Mouse (Mus musculus) right cerebral cortex, postnatal 25 days (tissue): ENCODE results near the gene Mtfr2.

Source experiments
- DNase-seq: peaks from one replicate; pipeline ENCODE4 v3.0.0; 2022

The Mtfr2 gene

GRCm38 (mm10) chr10:20347285-20348214 lies at the start of gene Mtfr2:
TSS of gene Mtfr2 (plus strand) at chr10:20347770.
- DNase-seq, result peak; percentile 93

DNA sequence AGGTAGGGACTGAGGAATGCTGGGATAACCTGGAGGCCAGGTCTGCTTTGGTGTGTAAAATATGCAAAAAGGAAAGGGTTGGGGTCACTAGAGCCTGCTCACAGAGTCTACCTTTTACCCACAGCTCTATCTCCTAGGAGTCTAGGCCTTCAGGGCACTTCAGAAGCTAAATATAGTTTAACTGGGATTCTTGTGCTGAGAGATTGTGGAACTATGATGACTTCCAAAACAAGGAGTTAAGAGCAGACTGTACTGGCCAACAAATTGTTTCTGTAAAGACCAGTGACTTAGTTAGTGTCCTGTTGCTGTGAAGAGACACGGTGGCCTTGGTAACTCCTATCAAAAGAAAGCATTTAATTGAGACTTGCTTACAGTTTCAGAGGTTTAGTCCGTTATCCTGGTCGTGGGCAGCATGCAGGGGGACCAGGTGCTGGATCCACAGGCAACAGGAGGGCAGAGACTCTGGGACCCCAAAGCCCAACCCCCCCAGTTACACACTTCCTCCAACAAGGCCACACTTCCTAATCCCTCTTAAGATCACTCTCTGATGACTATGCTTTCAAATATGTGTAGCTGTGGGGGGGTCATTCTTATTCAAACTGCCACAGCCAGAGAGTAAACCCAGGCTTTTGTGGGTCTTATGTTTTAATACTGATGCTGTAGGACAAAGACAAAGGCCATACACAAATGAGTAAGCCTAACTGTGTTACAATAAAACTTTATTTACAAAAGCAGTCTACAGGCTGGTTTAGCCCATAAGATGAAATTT lies 49.2 kb upstream of the Mtfr2 start:
- DNase-seq, result no peak

- DNase-seq, result no peak
Observed at GRCm38 (mm10) chr10:20299114-20299513, 48.5 kb upstream of the Mtfr2 start.

GRCm38 (mm10) chr10:20310969-20311769 lies 36.4 kb upstream of the Mtfr2 start:
- DNase-seq, result no peak

DNA sequence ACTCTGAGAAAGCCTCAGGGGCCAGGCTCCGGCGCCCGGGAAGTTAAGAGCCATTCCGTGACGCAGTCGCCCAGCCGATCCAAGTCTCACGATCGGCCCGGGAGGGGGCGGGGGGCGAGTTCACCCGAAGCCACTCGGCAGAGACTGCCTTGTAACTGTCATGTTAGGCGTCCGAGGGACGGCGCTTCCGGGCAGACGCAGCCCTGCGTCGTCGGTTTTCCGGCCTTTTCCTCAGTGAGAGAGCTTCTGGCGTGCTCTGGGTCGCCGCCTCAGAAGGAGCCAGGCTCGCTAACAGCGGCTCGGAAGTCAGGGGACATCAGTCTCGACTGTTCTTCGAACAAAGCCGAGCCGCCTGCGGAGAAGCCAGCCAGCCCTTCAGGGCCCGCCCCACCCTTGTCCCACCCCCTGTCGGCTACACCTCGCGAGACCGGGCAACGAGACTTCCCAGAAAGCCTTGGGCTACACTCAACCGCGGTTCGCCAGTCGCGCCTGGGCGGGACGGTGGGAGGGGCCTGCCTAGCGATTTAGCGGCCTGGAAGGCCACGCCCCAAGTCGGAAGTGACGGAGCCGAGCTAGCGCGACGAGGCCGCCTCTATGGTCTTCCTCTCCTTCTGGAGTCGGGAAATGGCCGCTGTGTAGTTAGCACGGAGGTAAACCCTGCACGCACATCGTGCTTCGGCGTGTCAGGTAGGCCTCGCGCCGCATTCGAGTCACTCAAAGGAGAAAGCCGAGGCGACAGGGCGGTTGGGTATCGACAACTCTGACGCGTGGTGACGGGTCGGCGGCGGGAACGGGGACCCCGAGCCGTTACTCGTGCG lies 35.4 kb upstream of the Mtfr2 start, which contains the start of gene Bclaf1:
TSS of gene Bclaf1 (plus strand) at position 552 of the 818 bp plus-strand sequence.
- peak; percentile 100 for DNase-seq

DNA sequence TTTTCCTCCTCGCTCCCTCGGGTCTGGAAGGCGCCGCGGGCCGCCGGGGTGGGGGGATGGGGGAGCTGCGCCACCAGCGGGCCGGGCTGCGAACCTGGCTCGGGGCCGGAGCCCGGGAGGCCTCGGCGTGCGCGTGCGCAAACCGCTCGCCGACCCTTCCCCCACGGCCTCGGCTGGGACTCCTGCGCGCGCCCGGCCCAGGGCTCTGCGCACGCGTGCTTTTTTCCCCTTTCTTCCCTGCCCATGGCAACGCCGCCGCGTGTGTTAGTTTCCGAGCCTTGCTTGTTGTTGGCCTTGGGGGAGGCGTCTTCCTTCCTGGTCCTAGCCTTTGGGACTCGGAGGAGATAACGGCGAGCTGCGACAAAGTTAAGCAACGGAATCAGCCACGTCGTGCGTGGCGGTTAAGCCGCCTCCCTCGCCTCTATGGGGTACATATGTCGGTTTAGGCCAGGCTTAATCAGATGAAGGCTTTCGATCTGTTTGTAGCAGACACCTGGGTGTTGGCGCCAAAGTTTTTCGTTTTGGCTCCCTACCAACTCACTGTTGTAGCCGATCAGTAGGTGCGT lies 34.8 kb upstream of the Mtfr2 start:
- peak; percentile 93 for DNase-seq

DNA sequence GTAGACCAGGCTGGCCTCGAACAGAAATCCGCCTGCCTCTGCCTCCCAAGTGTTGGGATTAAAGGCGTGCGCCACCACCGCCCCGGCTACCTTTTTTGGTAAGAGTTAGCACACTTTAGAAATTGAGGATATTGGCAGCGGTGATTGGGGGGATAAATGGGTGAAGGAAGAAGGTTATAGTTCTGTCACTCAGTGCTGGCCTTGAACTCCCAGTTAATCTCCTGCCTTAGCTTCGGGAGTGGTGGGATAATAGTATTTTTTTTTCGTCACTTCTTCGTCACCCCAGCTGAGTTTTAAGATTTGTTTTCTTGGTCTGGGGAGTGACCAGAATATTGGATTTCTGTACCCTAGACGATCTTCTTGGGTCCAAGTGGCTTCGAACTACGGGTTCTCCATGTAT lies 34.1 kb upstream of the Mtfr2 start:
- no peak for DNase-seq

DNA sequence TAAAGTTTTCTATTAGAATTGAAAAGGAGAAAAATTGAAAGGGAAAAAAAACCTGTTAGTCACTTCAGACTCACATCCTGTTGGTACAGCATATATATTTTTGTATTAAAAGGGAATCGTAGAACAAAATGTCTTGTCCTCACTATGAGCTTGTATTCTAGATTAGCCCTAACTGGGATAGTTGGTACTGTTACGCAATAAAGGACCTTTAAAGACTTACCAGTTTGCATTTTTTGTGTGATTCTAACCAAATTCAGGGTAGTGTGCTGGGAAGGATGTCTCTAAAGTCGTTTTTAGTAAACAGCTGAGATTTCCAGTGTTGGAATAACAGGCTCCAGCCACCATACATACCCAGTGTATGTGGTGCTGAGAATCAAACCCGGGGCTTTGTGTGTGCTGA lies 33.6 kb upstream of the Mtfr2 start:
- no peak for DNase-seq

DNA sequence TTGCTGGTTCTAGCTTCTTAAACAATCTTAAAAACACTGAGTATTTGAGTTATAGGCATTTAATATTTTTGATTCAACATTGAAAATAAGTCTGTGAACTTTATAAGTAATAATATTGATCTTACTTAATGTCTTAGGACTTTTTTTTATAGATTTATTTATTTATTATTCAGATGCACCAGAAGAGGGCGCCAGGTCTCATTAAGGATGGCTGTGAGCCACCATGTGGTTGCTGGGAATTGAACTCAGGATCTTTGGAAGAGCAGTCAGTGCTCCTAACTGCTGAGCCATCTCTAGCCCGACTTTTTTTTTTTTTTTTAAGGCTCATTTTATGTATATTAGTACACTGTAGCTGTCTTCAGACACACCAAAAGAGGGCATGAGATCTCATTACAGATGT lies 32.8 kb upstream of the Mtfr2 start:
- DNase-seq, result no peak

DNA sequence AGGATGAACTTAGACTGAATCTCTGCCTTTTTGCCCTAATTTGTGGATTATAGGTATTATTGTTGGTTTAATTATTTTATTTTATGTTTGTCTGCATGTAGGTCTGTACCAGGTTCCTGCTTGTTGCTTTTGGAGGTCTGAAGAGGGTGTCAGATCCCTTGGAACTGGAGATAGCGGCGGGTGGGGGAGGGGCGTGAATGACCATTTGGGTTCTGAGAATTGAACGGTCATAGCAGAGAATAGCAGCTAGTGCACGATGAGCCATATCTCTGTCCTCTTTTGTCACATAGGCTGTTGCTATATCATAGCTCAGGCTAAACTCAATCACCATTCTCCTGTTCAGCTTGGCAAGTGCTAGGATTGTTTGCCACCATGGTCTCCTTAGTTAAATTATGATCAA lies 30.1 kb upstream of the Mtfr2 start:
- no peak for DNase-seq

- DNase-seq, result no peak
Observed at GRCm38 (mm10) chr10:20326226-20326625, 21.3 kb upstream of the Mtfr2 start.

- no peak for DNase-seq
Observed at GRCm38 (mm10) chr10:20331262-20331661, 16.3 kb upstream of the Mtfr2 start.

GRCm38 (mm10) chr10:20337872-20338271 lies 9.7 kb upstream of the Mtfr2 start:
- no peak for DNase-seq

- DNase-seq, result no peak
Observed at GRCm38 (mm10) chr10:20345736-20346135, 1.8 kb upstream of the Mtfr2 start.

DNA sequence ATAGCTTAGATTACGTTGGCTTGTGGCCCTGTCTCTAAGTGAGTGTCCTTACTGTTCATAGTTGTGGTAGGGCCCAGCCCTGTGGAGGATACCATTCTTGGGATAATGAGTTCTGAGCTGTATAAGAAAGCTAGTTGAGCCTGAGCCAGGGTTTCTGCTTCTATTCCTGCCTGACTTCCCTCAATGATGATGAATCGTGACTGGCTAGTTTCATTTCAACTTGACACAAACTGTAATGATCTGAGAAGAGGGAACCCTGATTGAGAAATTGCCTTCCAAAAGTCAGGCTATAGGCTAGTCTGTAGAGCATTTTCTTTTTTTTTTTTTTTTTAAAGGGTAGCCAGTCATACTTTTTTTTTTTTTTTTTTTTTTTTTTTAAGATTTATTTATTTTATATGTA lies 1.3 kb downstream of the Mtfr2 start:
- no peak for DNase-seq

DNA sequence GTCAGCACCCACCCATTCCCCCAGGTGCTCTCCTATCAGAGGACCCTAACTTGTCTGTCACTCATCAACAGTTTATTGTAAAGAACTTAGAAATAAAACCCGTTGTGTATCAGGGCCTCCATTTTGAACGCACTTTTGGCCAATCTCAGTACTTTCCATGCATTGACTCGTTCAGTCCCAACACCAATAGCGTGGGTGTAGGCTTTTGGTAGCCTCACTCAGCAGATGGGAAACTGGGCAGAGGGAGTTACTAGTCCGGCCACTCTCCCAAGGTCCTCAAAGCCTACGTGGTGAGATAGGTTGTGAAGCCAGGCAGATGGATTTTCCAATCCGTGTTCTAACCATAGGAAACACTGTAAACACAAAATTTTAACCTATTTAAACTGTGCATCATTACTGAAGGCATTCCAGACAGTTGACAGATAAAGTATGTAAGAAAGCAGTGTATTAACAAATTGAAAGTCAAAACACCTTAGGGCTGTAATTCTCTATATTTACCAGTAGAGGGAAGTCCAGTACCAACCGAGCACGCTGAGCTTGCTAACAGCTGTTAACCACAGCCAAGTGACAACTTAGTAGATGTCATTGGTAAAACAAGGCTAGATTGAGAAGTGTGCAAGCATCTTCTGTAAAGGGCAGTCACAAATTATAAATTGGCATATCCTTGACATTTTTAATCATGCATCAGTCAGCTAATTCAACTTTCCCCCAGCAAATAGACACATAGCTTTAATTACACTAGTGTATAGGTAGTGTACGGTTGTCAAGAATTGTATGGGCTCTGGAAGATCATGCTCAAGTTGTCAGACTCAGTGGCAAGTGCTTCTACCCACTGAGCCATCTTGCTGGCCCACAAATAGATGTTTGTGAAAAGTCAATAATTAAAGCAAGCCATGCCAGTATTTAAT lies 14.2 kb downstream of the Mtfr2 start:
- no peak for DNase-seq

DNA sequence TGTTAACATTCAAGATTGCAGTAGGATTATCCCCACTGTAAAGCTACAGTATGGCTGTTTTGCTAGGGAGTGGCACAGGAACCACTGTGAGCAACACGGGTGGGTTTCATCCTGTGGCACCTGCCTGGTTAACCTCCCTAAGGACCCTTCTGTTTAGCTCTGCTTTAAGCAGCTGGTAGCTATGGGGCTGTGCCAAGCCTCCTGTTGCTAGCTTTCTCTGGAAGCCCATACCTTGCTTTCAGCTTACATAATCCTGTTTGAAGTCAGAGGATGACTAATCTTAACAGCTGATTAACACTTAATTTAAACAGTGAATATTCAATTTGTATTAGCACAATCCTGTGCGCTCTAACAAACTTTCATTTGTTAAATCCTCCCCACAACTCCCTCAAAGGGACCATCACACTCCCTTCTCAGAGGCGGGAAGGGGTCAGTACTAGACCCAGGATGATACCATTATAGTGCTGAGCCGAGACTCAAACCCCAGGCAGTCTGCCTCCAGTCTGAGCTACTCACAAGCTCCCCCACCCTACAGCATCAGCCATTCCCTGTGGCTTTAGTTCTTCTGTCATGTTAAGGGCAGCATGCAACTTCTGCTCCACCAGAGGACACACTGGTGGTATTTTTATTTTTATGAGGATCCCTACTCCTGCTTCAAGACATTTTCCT lies 15.0 kb downstream of the Mtfr2 start:
- DNase-seq, result no peak

- DNase-seq, result no peak
Observed at GRCm38 (mm10) chr10:20372046-20372445, 24.5 kb downstream of the Mtfr2 start.

DNA sequence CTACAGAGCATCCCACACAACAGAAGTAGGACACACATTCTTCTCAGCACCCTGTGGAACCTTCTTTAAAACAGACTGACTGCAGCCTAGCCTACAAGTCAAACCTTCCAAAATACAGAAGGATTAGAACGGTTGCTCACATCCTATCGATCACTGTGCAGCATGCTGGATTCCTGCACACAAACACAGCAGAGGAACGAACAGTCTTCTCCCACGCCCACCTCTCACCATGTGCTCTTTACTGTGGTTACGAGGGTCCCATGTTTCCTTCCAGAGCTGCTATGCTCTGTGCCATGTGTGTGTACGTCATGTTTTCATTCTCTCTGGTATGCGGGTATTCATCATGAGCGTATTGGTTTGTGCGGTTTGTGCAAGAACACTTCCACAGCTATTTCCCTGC lies 30.1 kb downstream of the Mtfr2 start:
- no peak for DNase-seq

DNA sequence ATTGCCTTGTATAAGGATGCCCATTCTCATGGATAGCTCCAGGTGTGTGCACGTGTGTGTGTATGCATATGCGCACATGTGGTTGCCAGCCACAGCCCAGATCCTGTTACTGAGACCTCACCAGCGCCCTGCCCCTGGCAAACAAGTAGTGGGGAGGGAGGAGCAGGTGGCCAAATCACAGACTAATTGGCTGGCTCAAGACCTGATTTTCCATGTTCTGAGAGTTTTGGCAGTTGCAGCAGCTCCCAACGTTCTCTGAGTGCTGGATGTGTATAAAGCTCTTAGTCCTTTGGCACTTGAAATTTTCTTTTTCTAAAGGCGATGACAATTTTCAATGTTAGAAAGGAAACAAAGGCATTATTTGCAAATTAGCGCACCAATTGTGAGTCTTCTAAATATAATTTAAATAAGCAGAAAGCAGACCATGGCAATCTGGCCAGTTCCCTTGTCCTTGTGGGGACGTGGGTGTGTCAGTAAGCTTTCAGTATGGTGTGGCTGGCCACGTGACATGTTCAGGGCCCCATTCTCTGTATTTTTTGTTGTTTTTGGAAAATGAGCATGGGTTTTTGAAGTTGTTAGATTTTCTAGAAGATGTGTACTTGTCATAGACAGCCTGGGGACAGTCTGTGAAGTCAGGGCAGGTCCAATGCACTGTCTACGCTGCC lies 31.6 kb downstream of the Mtfr2 start:
- no peak for DNase-seq
